Mouse (Mus musculus) T-helper 1 cell (primary cell): Measurements from ENCODE around the gene Dapk2.
"Not testable (repeated sequence)": the region's sequence is repeated elsewhere in the genome, so short reads cannot be mapped to it uniquely, and the experiment has no call there.

Experiments
- in situ Hi-C: fragments of 300-600 bp; cut with MboI, MseI; formaldehyde crosslinking; loops from one replicate; pipeline ENCODE4 v1.15.1; 2025; ENCODE audit warnings: high pct_unique_total_duplicates

Gene Dapk2

GRCm38 (mm10) chr9:66273632-66274031 lies 115.6 kb downstream of the Dapk2 start:
- in situ Hi-C loops = no loop called here

GRCm38 (mm10) chr9:66274657-66275056 lies 116.6 kb downstream of the Dapk2 start:
- in situ Hi-C loops = no loop called here

- in situ Hi-C loops = no loop called here
These were observed 117.4 kb downstream of the Dapk2 start for GRCm38 (mm10) chr9:66275267-66275991.

- in situ Hi-C loops = no loop called here
These were observed 118.0 kb downstream of the Dapk2 start for GRCm38 (mm10) chr9:66276062-66276461.

GRCm38 (mm10) chr9:66276697-66277385 lies 118.8 kb downstream of the Dapk2 start:
- in situ Hi-C loops = no loop called here

GRCm38 (mm10) chr9:66279647-66280046 lies 121.6 kb downstream of the Dapk2 start:
- in situ Hi-C loops = no loop called here

- in situ Hi-C loops = no loop called here
These were observed 122.5 kb downstream of the Dapk2 start for GRCm38 (mm10) chr9:66280496-66280895.

GRCm38 (mm10) chr9:66281501-66281951 lies 123.5 kb downstream of the Dapk2 start:
- in situ Hi-C loops = no loop called here

GRCm38 (mm10) chr9:66282582-66282981 lies 124.6 kb downstream of the Dapk2 start:
- in situ Hi-C loops = no loop called here

- in situ Hi-C loops = no loop called here
These were observed 125.7 kb downstream of the Dapk2 start for GRCm38 (mm10) chr9:66283565-66284203.

- in situ Hi-C loops = not testable (repeated sequence)
These were observed 127.2 kb downstream of the Dapk2 start for GRCm38 (mm10) chr9:66285241-66285640.

- in situ Hi-C loops = no loop called here
These were observed 127.9 kb downstream of the Dapk2 start for GRCm38 (mm10) chr9:66285901-66286300.

- in situ Hi-C loops = no loop called here
These were observed 132.7 kb downstream of the Dapk2 start for GRCm38 (mm10) chr9:66290727-66291126.

- in situ Hi-C loops = no loop called here
These were observed 135.3 kb downstream of the Dapk2 start for GRCm38 (mm10) chr9:66293319-66293718.

- in situ Hi-C loops = no loop called here
These were observed 136.2 kb downstream of the Dapk2 start for GRCm38 (mm10) chr9:66294227-66294626.

- in situ Hi-C loops = no loop called here
These were observed 137.0 kb downstream of the Dapk2 start for GRCm38 (mm10) chr9:66294980-66295410.

GRCm38 (mm10) chr9:66295577-66296120 lies 137.6 kb downstream of the Dapk2 start:
- in situ Hi-C loops = no loop called here

GRCm38 (mm10) chr9:66298783-66299182 lies 140.8 kb downstream of the Dapk2 start:
- in situ Hi-C loops = no loop called here

- in situ Hi-C loops = no loop called here
These were observed 142.5 kb downstream of the Dapk2 start for GRCm38 (mm10) chr9:66300448-66301027.

GRCm38 (mm10) chr9:66304320-66305090 lies 146.5 kb downstream of the Dapk2 start:
- in situ Hi-C loops = no loop called here
